Mouse (Mus musculus): Measurements from ENCODE around the gene Slc7a11. TPM values are rescaled to one million over a fixed set of nuclear protein-coding genes. Genes with fewer than 3 reads are reported as not detected.

Gene Slc7a11
- polyA plus RNA-seq, 2 experiments = 2.6 to 5.8 TPM

DNA sequence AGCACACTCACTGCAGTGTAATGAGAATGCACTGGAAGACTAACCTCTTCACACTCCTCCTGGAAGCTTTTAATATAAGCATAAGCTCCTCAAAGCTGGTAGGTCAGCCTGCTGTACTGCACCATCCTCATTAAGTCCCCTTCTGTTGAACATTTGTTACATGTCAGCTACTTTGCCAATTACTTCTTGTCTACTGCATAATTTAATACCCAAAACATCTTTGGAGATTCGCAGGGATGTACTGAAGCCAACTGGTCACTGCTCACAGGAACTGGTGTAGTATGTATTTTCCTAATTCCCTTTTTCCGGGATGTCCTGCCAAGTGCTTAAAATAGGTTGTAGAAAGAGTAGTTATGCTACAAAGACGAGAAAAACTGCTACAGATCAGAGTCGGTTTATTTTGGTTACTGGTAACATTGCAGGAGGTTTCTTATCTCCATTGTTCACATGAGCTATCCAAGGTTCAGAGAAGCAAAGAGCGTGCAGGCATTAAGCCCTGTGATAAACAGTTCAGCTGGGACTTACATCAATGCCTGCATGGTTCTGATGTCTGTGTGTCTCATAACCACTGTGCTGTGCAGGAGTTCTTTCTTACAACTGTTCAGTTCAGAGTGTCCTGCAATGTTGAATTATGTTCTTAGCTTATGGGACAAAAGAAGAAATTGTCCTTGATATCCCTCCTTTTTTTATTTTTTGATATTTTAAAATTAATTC lies 439.3 kb downstream of the Slc7a11 start:
- H3K27ac ChIP-seq (replicated peaks; ENCODE audit: low read depth, low read length) = no peak overlapping the region
- no peaks in the 10 kb centered on the region for H3K9me3 ChIP-seq (ENCODE audit: control insufficient read depth, low read length)
- no peak overlapping the region for H3K4me2 ChIP-seq (replicated peaks; ENCODE audit: low read depth, low read length, severe bottlenecking)
- DNase-seq (ENCODE audit: low spot score) (no peak), ATAC-seq (ENCODE audit: low FRiP score, low read depth) (no peak)
- no peaks in the 10 kb centered on the region for H3K4me1 ChIP-seq (ENCODE audit: control insufficient read depth, insufficient read depth, low read length)
- 58% methylated on average over 5 of the region's 5 CpGs for WGBS
- no peak overlapping the region for H3K9ac ChIP-seq (ENCODE audit: low read depth, low read length, severe bottlenecking)
- no peak for TF ChIP-seq POLR2A (IDR thresholded peaks at IDR 0.05; ENCODE audit: borderline replicate concordance, extremely low read depth, insufficient read depth, insufficient read length)
- H3K36me3 ChIP-seq (ENCODE audit: control insufficient read depth, insufficient read depth, low read length) = no peaks in the 10 kb centered on the region
- H3K27me3 ChIP-seq (ENCODE audit: control insufficient read depth, insufficient read depth, low read length) = no peaks in the 10 kb centered on the region
- no peak overlapping the region for H3K4me3 ChIP-seq (replicated peaks; ENCODE audit: low read length)

GRCm38 (mm10) chr3:50002067-50002466 lies 441.3 kb downstream of the Slc7a11 start:
- no peaks in the 10 kb centered on the region for H3K27me3 ChIP-seq (ENCODE audit: control insufficient read depth, insufficient read depth, low read length)
- DNase-seq (ENCODE audit: low spot score) = no peak
- no peaks in the 10 kb centered on the region for H3K4me1 ChIP-seq (ENCODE audit: control insufficient read depth, insufficient read depth, low read length)
- H3K9me3 ChIP-seq (ENCODE audit: control insufficient read depth, low read length) = no peaks in the 10 kb centered on the region
- no peak overlapping the region for H3K4me2 ChIP-seq (replicated peaks; ENCODE audit: low read depth, low read length, severe bottlenecking)
- no peak overlapping the region for H3K27ac ChIP-seq (replicated peaks; ENCODE audit: low read depth, low read length)
- no peaks in the 10 kb centered on the region for H3K36me3 ChIP-seq (ENCODE audit: control insufficient read depth, insufficient read depth, low read length)
- no peak for TF ChIP-seq POLR2A (IDR thresholded peaks at IDR 0.05; ENCODE audit: borderline replicate concordance, extremely low read depth, insufficient read depth, insufficient read length)
- H3K9ac ChIP-seq (ENCODE audit: low read depth, low read length, severe bottlenecking) = no peak overlapping the region
- no peak for ATAC-seq (ENCODE audit: low FRiP score, low read depth)
- H3K4me3 ChIP-seq (replicated peaks; ENCODE audit: low read length) = no peak overlapping the region

GRCm38 (mm10) chr3:50001635-50002034 lies 441.8 kb downstream of the Slc7a11 start:
- ATAC-seq (ENCODE audit: low FRiP score, low read depth) (no peak), DNase-seq (ENCODE audit: low spot score) (no peak)
- Histone ChIP-seq H3K4me2 (replicated peaks; ENCODE audit: low read depth, low read length, severe bottlenecking) (no peak overlapping the region), H3K4me1 (ENCODE audit: control insufficient read depth, insufficient read depth, low read length) (no peaks in the 10 kb centered on the region), H3K9me3 (ENCODE audit: control insufficient read depth, low read length) (no peaks in the 10 kb centered on the region), H3K27ac (replicated peaks; ENCODE audit: low read depth, low read length) (no peak overlapping the region), H3K9ac (ENCODE audit: low read depth, low read length, severe bottlenecking) (no peak overlapping the region), H3K4me3 (replicated peaks; ENCODE audit: low read length) (no peak overlapping the region), H3K27me3 (ENCODE audit: control insufficient read depth, insufficient read depth, low read length) (no peaks in the 10 kb centered on the region), H3K36me3 (ENCODE audit: control insufficient read depth, insufficient read depth, low read length) (no peaks in the 10 kb centered on the region)
- WGBS = 54% methylated on average over 1 of the region's 1 CpGs
- TF ChIP-seq POLR2A (IDR thresholded peaks at IDR 0.05; ENCODE audit: borderline replicate concordance, extremely low read depth, insufficient read depth, insufficient read length) = no peak

DNA sequence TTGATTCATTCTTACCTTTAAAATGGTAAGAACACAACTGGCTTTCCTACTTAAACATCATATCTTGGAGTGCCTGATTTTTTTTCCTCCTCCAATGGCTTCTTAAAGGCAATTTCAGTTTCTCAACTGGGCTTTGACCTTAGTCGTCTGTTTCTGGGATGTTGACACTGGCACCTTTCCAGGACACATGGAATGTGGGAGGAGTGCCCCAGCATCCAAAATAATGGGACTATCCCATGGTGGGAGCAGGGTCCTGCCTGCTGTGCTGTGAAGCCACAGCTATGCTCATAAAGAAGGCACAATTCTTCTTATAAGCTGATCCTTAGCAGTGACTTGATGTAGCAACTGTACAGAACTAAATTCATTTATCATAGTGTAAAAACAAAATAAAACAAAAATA lies 450.5 kb downstream of the Slc7a11 start:
- 3% methylated on average over 1 of the region's 1 CpGs for WGBS
- ATAC-seq (ENCODE audit: low FRiP score, low read depth) = no peak
- Histone ChIP-seq H3K27ac (replicated peaks; ENCODE audit: low read depth, low read length) (no peak overlapping the region), H3K4me2 (replicated peaks; ENCODE audit: low read depth, low read length, severe bottlenecking) (no peak overlapping the region), H3K4me3 (replicated peaks; ENCODE audit: low read length) (no peak overlapping the region), H3K27me3 (ENCODE audit: control insufficient read depth, insufficient read depth, low read length) (no peaks in the 10 kb centered on the region), H3K4me1 (ENCODE audit: control insufficient read depth, insufficient read depth, low read length) (no peaks in the 10 kb centered on the region), H3K36me3 (ENCODE audit: control insufficient read depth, insufficient read depth, low read length) (no peaks in the 10 kb centered on the region), H3K9me3 (ENCODE audit: control insufficient read depth, low read length) (no peaks in the 10 kb centered on the region), H3K9ac (ENCODE audit: low read depth, low read length, severe bottlenecking) (no peak overlapping the region)
- TF ChIP-seq POLR2A (IDR thresholded peaks at IDR 0.05; ENCODE audit: borderline replicate concordance, extremely low read depth, insufficient read depth, insufficient read length) = no peak
- DNase-seq (ENCODE audit: low spot score) = peak; percentile 47

GRCm38 (mm10) chr3:49987236-49987635 lies 456.2 kb downstream of the Slc7a11 start:
- no peaks in the 10 kb centered on the region for H3K4me1 ChIP-seq (ENCODE audit: control insufficient read depth, insufficient read depth, low read length)
- DNase-seq (ENCODE audit: low spot score) = no peak
- no peaks in the 10 kb centered on the region for H3K36me3 ChIP-seq (ENCODE audit: control insufficient read depth, insufficient read depth, low read length)
- H3K4me2 ChIP-seq (replicated peaks; ENCODE audit: low read depth, low read length, severe bottlenecking) = no peak overlapping the region
- H3K27me3 ChIP-seq (ENCODE audit: control insufficient read depth, insufficient read depth, low read length) = no peaks in the 10 kb centered on the region
- no peak for TF ChIP-seq POLR2A (IDR thresholded peaks at IDR 0.05; ENCODE audit: borderline replicate concordance, extremely low read depth, insufficient read depth, insufficient read length)
- H3K9ac ChIP-seq (ENCODE audit: low read depth, low read length, severe bottlenecking) = no peak overlapping the region
- no peak for ATAC-seq (ENCODE audit: low FRiP score, low read depth)
- no peaks in the 10 kb centered on the region for H3K9me3 ChIP-seq (ENCODE audit: control insufficient read depth, low read length)
- H3K27ac ChIP-seq (replicated peaks; ENCODE audit: low read depth, low read length) = no peak overlapping the region
- H3K4me3 ChIP-seq (replicated peaks; ENCODE audit: low read length) = no peak overlapping the region
- WGBS = 54% methylated on average over 2 of the region's 2 CpGs

Data from limb, embryonic 14.5 days (tissue).